Mouse (Mus musculus): ENCODE results near the gene Zcchc2.

GRCm38 (mm10) chr1:106074656-106075055, 84.5 kb downstream of the Zcchc2 start:
- TF ChIP-seq MAX (IDR thresholded peaks at IDR 0.05) (no peak), CTCF (IDR thresholded peaks at IDR 0.05; ENCODE audit: control insufficient read depth, insufficient read depth, insufficient read length) (no peak), MYOD1 (IDR thresholded peaks at IDR 0.05; ENCODE audit: control insufficient read depth, insufficient read length, low read depth) (no peak), CEBPB (IDR thresholded peaks at IDR 0.05; ENCODE audit: low read depth) (no peak), MYOG (IDR thresholded peaks at IDR 0.05; ENCODE audit: control insufficient read depth, extremely low read depth, insufficient read length) (no peak), USF1 (IDR thresholded peaks at IDR 0.05; ENCODE audit: low read depth) (no peak), FOSL1 (IDR thresholded peaks at IDR 0.05; ENCODE audit: insufficient read depth, low read length, poor library complexity, severe bottlenecking) (no peak)
